Mouse (Mus musculus) bone marrow macrophage, adult 2 months (primary cell): Measurements from ENCODE around the gene Rd3.

Source experiments
- CTCF ChIP-seq: IDR thresholded peaks from 2 replicates; pipeline ENCODE4 v1.5.1; 2012; ENCODE audit warnings: low read depth, mild to moderate bottlenecking, low read length, moderate library complexity
- POLR2A ChIP-seq: IDR thresholded peaks from 2 replicates; pipeline ENCODE4 v1.6.1; 2012; ENCODE audit warnings: mild to moderate bottlenecking, low read depth, low read length, borderline replicate concordance

DNA sequence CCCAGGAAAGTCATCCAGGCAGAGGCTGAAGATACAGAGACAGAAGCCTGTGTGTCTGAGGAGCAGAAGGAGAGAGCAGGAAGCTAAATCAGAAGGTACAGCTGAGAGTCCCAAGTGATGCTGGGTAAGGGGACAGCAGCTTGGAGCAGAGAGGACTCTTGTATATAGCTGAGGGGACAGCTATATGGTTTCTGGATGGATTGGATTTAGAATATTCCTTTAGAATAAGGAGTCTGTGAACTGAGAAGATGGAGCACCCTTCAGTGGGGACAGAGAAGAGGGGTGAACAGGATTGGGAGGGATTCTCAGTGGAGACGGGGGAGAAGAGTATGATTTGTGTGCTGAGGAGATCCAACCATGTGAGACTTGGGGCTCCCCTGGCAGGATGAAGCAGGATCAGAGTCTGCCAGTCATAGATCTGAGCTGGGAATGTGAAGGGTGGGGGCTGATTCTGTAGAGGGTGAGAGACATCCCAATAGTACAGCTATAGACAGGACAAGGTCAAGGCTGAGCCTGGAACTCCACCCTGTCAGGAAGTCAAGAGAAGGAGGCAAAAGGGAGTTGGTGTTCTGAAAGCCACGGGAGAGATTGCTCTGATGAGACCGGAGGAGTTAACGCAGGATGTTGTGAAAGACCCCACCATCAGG lies 44.1 kb upstream of the Rd3 start:
- TF ChIP-seq CTCF (no peak), POLR2A (no peak)
